Mouse (Mus musculus) kidney, adult 2 months (tissue): ENCODE results near the gene Slc25a25.

Experiments
- CTCF ChIP-seq: fragments of 200-500 bp; conservative IDR thresholded peaks from 2 replicates; pipeline ENCODE4 v1.5.1; 2011; ENCODE audit warnings: low read depth, mild to moderate bottlenecking, control low read depth, low read length, moderate library complexity, mixed read lengths; ENCODE audit not compliant: insufficient read depth, insufficient read length
- POLR2A ChIP-seq: fragments of 200-500 bp; IDR thresholded peaks from one replicate; pipeline ENCODE4 v1.6.1; 2011; ENCODE audit warnings: low read depth, low read length, control low read depth

GRCm38 (mm10) chr2:32438733-32439132 lies 12.5 kb downstream of the Slc25a25 start:
- no peak for TF ChIP-seq POLR2A
- no peak for TF ChIP-seq CTCF
